Mouse (Mus musculus): ENCODE results near the gene Tbc1d9b. TPM values are rescaled to one million over a fixed set of nuclear protein-coding genes. Genes with fewer than 3 reads are reported as not detected.
A peak's percentile ranks its signal among the peaks of the same experiment; 100 is the strongest.
"Not testable (repeated sequence)": the region's sequence is repeated elsewhere in the genome, so short reads cannot be mapped to it uniquely, and the experiment has no call there.

Gene Tbc1d9b
- polyA plus RNA-seq (2015; fragmentation: Nextera tagmentation; extraction: Ambion mirVana): 30.2 and 33.0 TPM in 2 replicates

DNA sequence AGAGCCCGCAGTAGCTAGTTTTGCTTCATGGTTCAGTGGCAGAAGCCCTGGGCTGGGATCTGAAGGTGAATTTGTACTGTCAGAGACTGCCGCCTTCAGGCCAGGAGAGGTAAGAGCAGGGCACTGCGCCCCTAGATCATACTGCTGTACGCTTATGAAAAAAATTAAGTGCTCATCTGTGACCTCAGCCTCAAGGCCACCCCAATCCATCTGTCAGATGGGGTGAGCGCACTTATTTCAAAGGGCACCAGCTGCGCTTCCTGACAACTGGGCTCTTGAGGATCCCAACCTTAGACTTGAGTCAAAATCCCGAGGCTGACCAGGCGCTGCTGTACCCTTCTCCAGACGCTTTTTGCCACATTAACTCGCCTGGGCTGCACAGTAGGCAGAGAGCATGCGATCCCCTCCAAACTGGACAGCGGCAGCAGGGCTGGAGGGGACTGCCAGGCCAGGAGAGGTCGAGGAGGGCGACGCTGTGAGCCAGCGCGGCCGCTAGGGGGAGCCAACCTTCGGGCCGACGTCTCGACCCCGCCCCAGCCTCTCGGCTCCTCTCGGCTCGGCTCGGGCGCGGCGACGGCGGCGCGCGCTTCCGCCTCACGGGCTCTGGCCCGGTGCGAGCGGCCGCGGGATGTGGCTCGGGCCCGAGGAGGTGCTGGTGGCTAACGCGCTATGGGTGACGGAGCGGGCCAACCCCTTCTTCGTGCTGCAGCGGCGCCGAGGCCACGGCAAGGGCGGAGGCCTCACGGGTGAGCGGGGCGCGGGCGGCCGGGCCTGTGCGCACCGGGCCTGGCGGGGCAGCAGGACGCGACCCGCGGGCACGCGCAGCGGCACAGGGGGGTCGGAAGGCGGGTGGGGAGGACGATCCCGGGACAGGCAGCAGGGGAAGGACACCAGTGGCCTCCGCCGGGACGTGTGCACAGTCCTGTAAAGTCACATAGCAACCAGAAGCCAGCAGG, at the start of gene Tbc1d9b:
Gene Tbc1d9b, plus strand, starts transcription at position 586 of the 956 bp plus-strand sequence.
- peak; percentile 93 for ATAC-seq
- H3K36me3 ChIP-seq (ENCODE audit: poor library complexity, severe bottlenecking): peaks cover 8% of the 10 kb centered on the region; the same call in 1 of the 2 replicates
- no peaks in the 10 kb centered on the region for H3K27me3 ChIP-seq
- WGBS: under 1% methylated on average over 76 of the region's 77 CpGs
- no peaks in the 10 kb centered on the region for H3K9me3 ChIP-seq (replicated peaks)
- H3K4me1 ChIP-seq: peaks cover 10% of the 10 kb centered on the region
- peak within 1 kb of the TSS; percentile 99 for H3K9ac ChIP-seq
- peak within 1 kb of the TSS; percentile 83 for H3K27ac ChIP-seq
- peak within 1 kb of the TSS; percentile 88 for H3K4me2 ChIP-seq
- peak within 1 kb of the TSS; percentile 89 for H3K4me3 ChIP-seq

DNA sequence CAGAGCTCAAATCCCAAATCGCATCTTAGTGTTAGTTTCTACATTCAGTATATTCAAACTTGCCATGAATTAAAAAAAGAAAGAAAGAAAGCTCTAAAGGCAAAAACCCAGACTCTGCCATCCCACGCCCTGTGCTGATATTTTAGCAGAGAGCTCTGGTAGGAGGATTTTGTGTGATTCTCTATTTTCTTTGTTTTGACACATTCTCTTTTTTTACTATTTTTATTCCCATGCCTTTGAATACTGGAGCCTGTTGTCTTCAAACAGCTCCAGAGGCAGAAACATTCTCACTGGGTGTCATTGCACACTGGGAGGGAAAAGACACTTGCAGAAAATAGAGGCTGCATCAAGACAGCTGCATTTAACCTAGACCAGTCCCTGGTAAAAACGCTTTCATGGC, 45.0 kb upstream of the Tbc1d9b start:
- no peak overlapping the region for H3K4me2 ChIP-seq
- no peaks in the 10 kb centered on the region for H3K9me3 ChIP-seq (replicated peaks)
- no peak for ATAC-seq
- 92% methylated on average over 3 of the region's 3 CpGs for WGBS
- H3K27me3 ChIP-seq: no peaks in the 10 kb centered on the region
- H3K4me1 ChIP-seq: peaks cover 16% of the 10 kb centered on the region
- H3K4me3 ChIP-seq: no peak overlapping the region
- H3K9ac ChIP-seq: no peak overlapping the region
- no peak overlapping the region for H3K27ac ChIP-seq
- peaks cover 58% of the 10 kb centered on the region for H3K36me3 ChIP-seq (ENCODE audit: poor library complexity, severe bottlenecking)

DNA sequence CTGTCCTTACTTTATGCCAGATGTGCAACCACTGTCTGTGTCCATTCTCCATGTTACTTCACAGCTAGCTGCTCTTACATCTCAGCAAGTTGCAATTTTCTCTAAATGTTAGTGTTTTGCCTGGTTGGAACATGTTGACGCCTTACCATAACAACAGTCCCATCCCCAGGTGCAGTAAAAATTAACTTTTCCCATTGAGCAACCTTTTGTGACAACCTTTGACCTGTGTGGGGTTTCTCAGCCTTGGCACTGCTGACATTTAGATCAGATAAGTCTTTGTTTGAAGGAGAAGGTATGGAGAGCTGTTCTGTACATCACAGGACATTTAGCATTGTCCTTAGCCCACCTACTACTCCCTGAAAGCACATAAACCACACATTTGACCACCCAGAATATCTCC, 41.4 kb upstream of the Tbc1d9b start:
- peaks cover 82% of the 10 kb centered on the region for H3K36me3 ChIP-seq (ENCODE audit: poor library complexity, severe bottlenecking)
- no peak for ATAC-seq
- WGBS: 90% methylated on average over 1 of the region's 1 CpGs

DNA sequence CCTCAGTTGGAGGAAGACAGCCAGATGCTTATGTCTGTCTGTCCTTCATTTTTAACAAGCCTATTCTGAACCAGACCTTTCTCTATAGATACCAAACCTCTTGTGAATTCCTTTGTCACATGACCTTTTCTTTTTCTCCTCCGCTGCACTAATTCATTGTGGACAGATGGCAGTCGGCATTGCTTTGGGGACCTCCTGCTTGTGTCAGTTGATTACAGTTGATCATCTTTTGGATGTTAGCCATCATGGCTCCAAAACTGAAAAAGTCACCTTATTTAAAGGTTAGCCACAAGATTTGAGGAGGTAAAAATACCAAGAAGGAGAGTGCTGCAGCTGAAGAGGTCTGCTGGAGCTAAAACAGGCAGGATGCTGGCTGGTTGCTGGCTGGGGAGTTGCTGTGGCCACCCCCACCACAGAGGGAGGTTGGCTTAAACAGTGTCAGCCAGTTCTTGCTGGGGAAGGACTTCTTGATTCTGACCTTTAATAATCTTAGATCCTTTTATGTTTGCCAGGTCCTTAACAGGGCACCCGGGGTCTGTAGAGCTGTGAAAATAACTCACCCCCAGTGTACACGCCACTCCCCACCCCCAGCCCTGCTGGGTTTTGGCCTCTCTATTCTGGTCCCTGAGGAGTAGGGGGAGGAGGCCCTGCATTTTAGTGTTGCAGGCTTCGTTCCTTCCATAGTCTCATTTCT, 40.1 kb upstream of the Tbc1d9b start:
- peaks cover 89% of the 10 kb centered on the region for H3K36me3 ChIP-seq (ENCODE audit: poor library complexity, severe bottlenecking)
- peak overlapping the region; percentile 54 for H3K27ac ChIP-seq
- H3K27me3 ChIP-seq: no peaks in the 10 kb centered on the region
- peaks cover 13% of the 10 kb centered on the region for H3K4me1 ChIP-seq
- no peak overlapping the region for H3K9ac ChIP-seq
- no peak overlapping the region for H3K4me2 ChIP-seq
- 43% methylated on average over 5 of the region's 5 CpGs for WGBS
- H3K9me3 ChIP-seq (replicated peaks): no peaks in the 10 kb centered on the region
- no peak for ATAC-seq
- no peak overlapping the region for H3K4me3 ChIP-seq

More for the DNA sequence above, 41.4 kb upstream of the Tbc1d9b start:
- H3K4me1 ChIP-seq: peaks cover 17% of the 10 kb centered on the region
- H3K4me2 ChIP-seq: no peak overlapping the region
- H3K9me3 ChIP-seq (replicated peaks): no peaks in the 10 kb centered on the region
- no peaks in the 10 kb centered on the region for H3K27me3 ChIP-seq
- H3K27ac ChIP-seq: no peak overlapping the region
- no peak overlapping the region for H3K4me3 ChIP-seq
- no peak overlapping the region for H3K9ac ChIP-seq

DNA sequence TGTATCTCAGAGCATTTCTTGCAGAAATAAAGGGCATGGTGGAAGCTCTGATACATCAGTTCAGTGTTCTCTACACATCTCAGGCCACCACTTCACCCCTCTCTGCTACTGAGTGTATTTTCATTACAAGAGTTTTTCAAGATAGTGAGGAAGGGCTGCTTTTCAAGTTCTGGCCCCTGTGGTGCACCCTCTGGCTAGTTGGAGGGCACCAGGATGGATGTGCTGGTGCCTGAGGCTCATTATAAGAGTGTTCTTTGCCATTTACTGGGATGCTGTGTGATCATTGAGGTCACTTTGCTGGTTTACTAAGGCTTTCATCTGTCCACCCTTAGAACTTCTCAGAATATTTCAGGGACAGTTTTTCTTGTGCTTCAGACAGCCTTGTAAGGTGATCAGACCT, 39.5 kb upstream of the Tbc1d9b start:
- Histone ChIP-seq H3K9ac (no peak overlapping the region), H3K9me3 (replicated peaks) (no peaks in the 10 kb centered on the region), H3K36me3 (ENCODE audit: poor library complexity, severe bottlenecking) (peaks cover 89% of the 10 kb centered on the region), H3K27me3 (no peaks in the 10 kb centered on the region), H3K27ac (no peak overlapping the region; the same call in 1 of the 2 replicates), H3K4me3 (no peak overlapping the region), H3K4me2 (no peak overlapping the region), H3K4me1 (peaks cover 13% of the 10 kb centered on the region)
- ATAC-seq: no peak

DNA sequence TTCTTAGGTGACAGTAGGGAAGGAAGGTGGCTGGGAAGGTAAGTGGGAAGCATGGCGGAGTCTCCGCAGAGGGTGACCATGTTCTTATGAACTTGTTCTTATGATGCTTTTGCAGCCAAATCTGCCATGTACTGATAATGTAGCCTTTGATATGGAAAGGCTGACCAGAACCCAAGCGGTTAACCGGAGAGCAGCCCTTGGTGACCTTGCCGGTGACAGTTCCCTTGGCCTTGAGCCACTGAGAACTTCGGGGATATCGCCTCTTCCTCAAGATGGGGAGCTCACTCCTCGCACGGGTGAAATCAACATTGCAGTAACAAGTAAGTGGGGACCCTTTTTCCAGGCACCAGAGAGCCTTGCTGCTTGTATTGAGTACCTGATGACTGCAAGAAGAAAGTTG, 35.5 kb upstream of the Tbc1d9b start:
- H3K36me3 ChIP-seq (ENCODE audit: poor library complexity, severe bottlenecking): peaks cover 84% of the 10 kb centered on the region
- no peaks in the 10 kb centered on the region for H3K27me3 ChIP-seq
- ATAC-seq: no peak
- no peaks in the 10 kb centered on the region for H3K9me3 ChIP-seq (replicated peaks)
- no peak overlapping the region for H3K4me2 ChIP-seq
- peaks cover 8% of the 10 kb centered on the region for H3K4me1 ChIP-seq
- no peak overlapping the region for H3K4me3 ChIP-seq
- no peak overlapping the region for H3K9ac ChIP-seq
- 95% methylated on average over 9 of the region's 9 CpGs for WGBS
- H3K27ac ChIP-seq: no peak overlapping the region

DNA sequence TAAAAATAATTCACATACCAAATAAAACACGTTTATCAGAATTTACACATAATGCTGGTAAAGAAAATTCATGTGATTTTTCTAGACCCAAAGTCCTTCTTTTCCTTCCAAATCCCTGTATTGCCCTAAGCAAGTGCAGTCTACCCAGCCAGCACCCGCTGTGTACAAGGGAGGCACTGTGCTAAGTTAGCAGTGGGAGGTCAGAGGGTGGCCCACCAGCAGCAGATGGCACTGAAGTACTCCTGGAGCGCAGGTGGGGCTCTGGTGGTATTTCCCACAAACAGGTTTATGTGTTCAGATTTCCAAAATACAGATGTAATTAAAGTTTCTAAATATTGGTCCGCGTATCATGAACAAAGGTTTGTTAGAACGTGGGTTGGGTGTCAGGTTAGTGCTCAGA, 34.1 kb upstream of the Tbc1d9b start:
- peaks cover 76% of the 10 kb centered on the region for H3K36me3 ChIP-seq (ENCODE audit: poor library complexity, severe bottlenecking)

DNA sequence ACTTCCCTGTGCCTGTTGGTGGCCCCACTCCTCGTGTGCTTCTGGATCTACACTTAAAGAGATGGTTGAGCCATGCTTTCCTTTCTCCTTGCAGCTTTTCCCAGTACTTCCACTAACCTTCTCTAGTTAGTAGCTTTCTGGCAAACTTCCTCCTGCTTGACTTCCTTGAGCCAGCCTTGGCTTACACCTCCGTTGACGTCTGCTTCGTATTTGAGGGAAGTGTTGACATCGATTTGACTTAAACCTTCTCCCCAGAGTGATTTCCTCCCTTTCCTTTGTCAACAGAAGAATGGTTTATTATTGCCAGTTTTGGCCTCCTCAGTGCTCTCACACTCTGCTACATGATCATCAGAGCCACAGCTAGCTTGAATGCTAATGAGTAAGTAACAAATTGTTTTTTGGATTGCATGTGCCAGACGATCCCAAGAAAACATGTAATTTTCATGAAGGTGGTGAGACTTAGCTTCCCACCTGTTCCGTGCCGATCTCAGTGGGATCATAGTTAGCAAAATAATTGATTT, 32.2 kb upstream of the Tbc1d9b start:
- Histone ChIP-seq H3K4me2 (no peak overlapping the region), H3K4me1 (no peaks in the 10 kb centered on the region), H3K9me3 (replicated peaks) (no peaks in the 10 kb centered on the region), H3K4me3 (no peak overlapping the region), H3K27ac (no peak overlapping the region), H3K36me3 (ENCODE audit: poor library complexity, severe bottlenecking) (peaks cover 74% of the 10 kb centered on the region), H3K27me3 (no peaks in the 10 kb centered on the region), H3K9ac (no peak overlapping the region)
- ATAC-seq: no peak
- 82% methylated on average over 8 of the region's 8 CpGs for WGBS

More for the DNA sequence above, 34.1 kb upstream of the Tbc1d9b start:
- Histone ChIP-seq H3K4me3 (no peak overlapping the region), H3K27me3 (no peaks in the 10 kb centered on the region), H3K4me2 (no peak overlapping the region), H3K27ac (no peak overlapping the region), H3K4me1 (no peaks in the 10 kb centered on the region), H3K9me3 (replicated peaks) (no peaks in the 10 kb centered on the region), H3K9ac (no peak overlapping the region)
- 96% methylated on average over 6 of the region's 6 CpGs for WGBS
- no peak for ATAC-seq

DNA sequence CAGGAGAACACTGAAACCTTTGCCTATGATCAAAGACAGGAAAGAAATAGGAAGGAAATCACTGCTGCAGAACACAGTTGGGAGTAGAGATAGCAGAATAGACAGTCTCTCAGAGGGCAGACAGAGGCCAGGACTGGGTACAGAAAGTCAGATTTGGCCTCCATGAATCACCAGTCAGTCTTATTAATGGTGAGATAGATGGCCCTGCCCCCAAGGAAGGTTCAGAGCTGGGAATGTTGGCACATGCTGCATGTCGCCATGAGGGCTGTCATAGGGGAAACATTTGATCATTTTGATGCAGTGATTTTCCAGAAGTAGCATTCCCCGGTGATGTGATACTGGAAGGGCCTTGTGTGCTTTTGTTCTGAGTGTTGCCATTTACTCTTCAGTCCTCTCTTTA, 31.5 kb upstream of the Tbc1d9b start:
- Histone ChIP-seq H3K4me3 (no peak overlapping the region), H3K9ac (no peak overlapping the region), H3K4me2 (no peak overlapping the region), H3K4me1 (no peaks in the 10 kb centered on the region), H3K27me3 (no peaks in the 10 kb centered on the region), H3K9me3 (replicated peaks) (no peaks in the 10 kb centered on the region), H3K27ac (no peak overlapping the region), H3K36me3 (ENCODE audit: poor library complexity, severe bottlenecking) (peaks cover 76% of the 10 kb centered on the region)
- WGBS: 90% methylated on average over 2 of the region's 2 CpGs
- ATAC-seq: no peak

DNA sequence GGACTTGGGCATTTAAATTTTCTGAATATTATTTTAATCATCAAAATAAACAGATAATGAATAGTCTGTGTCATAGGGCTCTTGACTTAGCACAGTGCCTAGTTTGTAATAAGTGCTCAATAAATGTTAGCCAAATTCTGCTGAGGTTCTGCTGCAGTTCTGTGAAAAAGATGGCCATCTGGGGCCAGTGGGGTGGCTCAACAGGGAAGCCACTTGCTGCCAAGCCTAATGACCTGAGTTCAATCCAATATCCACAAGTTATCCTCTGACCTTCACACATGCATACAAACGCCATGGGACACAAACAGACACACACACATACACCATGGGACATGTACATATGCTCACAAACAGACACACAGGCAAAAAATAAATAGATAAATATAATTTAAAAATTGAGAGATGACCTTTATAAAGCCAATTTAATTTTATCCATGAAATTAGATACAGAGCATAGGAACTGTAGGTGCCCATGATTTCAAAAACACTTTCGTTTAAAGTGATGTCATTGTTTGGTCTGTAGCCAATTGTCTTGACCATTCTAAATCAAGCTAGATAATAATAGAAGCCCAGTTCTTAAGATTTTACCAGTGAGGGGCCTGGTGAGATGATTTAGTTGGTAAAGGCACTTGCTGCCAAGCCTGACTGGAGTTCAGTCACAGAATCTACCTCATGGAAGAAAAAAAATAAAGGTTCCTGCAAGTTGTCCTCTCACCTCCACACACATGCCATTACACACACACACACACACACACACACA, 30.5 kb upstream of the Tbc1d9b start:
- 90% methylated on average over 2 of the region's 2 CpGs for WGBS
- H3K4me2 ChIP-seq: no peak overlapping the region
- no peak for ATAC-seq
- H3K9ac ChIP-seq: no peak overlapping the region
- H3K36me3 ChIP-seq (ENCODE audit: poor library complexity, severe bottlenecking): peaks cover 73% of the 10 kb centered on the region
- H3K27me3 ChIP-seq: no peaks in the 10 kb centered on the region
- no peaks in the 10 kb centered on the region for H3K4me1 ChIP-seq
- no peaks in the 10 kb centered on the region for H3K9me3 ChIP-seq (replicated peaks)
- no peak overlapping the region for H3K4me3 ChIP-seq
- no peak overlapping the region for H3K27ac ChIP-seq

DNA sequence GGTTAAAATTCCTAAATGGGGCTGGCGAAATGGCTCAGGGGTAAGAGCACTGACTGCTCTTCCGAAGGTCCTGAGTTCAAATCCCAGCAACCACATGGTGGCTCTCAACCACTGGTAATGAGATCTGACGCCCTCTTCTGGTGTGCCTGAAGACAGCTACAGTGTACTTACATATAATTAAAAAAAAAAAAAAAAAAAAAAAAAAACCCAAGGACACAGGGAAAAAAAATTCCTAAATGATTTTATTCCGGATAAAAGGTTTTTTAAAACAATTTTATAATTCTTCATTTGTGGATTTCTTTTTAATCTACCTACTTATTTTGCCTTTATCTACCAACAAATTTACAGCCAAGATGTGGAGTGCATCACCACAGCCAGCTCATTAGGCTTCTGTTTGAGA, 29.2 kb upstream of the Tbc1d9b start:
- H3K4me2 ChIP-seq; H3K4me3 ChIP-seq; H3K9me3 ChIP-seq (replicated peaks); H3K9ac ChIP-seq; ATAC-seq; H3K4me1 ChIP-seq; H3K27me3 ChIP-seq; H3K27ac ChIP-seq: not testable (repeated sequence)
- peaks cover 71% of the 10 kb centered on the region for H3K36me3 ChIP-seq (ENCODE audit: poor library complexity, severe bottlenecking)
- 90% methylated on average over 4 of the region's 4 CpGs for WGBS
